ENCODE assay signal across 8 mouse cellular contexts in the genomic region with DNA sequence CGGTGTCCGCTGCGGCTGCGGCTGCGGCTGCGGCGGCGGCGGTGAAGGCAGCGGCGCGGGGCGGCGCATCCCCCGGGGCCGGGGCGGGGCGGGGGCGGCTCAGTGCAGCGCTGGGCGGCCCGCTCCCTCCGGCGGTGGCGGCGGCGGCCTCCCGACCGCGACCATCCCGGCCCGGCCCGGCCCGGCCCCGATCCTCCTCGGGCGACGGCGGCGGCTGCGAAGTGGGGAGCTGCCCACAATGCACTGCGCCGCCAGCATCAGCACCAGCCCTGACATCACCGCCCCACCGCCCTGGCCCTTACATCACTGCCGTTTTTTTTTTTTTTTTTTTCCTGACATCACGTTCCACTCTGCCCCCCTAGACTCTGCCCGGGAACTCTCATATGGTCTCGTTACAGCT. TPM values are rescaled to one million over a fixed set of nuclear protein-coding genes. Genes with fewer than 3 reads are reported as not detected.
DNase-seq lines count a peak whose midpoint lies in the region; ATAC-seq and TF ChIP-seq lines count a peak whose summit lies in the region.

A gene (minus strand): TSS at position 245 of the 400 bp plus-strand sequence.

- peaks cover 84% of the 10 kb centered on the region for H3K27me3 ChIP-seq in heart, embryonic 13.5 days (replicated peaks)
- no peaks in the 10 kb centered on the region for H3K27me3 ChIP-seq in forebrain, embryonic 16.5 days (replicated peaks; ENCODE audit: control insufficient read depth, insufficient read depth, low read length)
- peaks cover 49% of the 10 kb centered on the region for H3K27me3 ChIP-seq in neural tube, embryonic 11.5 days (ENCODE audit: control insufficient read depth, insufficient read depth, low read length)

- ATAC-seq in heart, embryonic 13.5 days (ENCODE audit: extremely low read depth, insufficient number of reproducible peaks, low FRiP score, low TSS enrichment): no peak
- ATAC-seq in forebrain, embryonic 16.5 days: peak; percentile 83
- peak; percentile 70 for ATAC-seq in neural tube, embryonic 11.5 days (ENCODE audit: insufficient read depth, low FRiP score, low TSS enrichment)

- no peak within 1 kb of the TSS for H3K27ac ChIP-seq in heart, embryonic 13.5 days (replicated peaks)
- H3K27ac ChIP-seq in forebrain, embryonic 16.5 days (ENCODE audit: low read length): peak within 1 kb of the TSS; percentile 44
- H3K27ac ChIP-seq in left cerebral cortex, adult 2 months: peak within 1 kb of the TSS; percentile 83
- 0 out of 2 replicates have a peak within 1 kb of the TSS, but pooled peaks have one; percentile 14 for H3K27ac ChIP-seq in neural tube, embryonic 11.5 days (ENCODE audit: low read depth, low read length)

- peak within 1 kb of the TSS; percentile 73 for H3K4me2 ChIP-seq in heart, embryonic 13.5 days
- peak within 1 kb of the TSS; percentile 89 for H3K4me2 ChIP-seq in forebrain, embryonic 16.5 days (ENCODE audit: low read length)
- H3K4me2 ChIP-seq in neural tube, embryonic 11.5 days (ENCODE audit: low read depth): peak within 1 kb of the TSS; percentile 63

- H3K4me1 ChIP-seq in heart, embryonic 13.5 days: peaks cover 14% of the 10 kb centered on the region
- peaks cover 45% of the 10 kb centered on the region for H3K4me1 ChIP-seq in forebrain, embryonic 16.5 days (replicated peaks; ENCODE audit: control insufficient read depth, insufficient read depth, low read length)
- peaks cover 17% of the 10 kb centered on the region; the same call in 1 of the 2 replicates for H3K4me1 ChIP-seq in neural tube, embryonic 11.5 days (ENCODE audit: control insufficient read depth, insufficient read depth, low read length)

- peak within 1 kb of the TSS; percentile 69 for H3K9ac ChIP-seq in heart, embryonic 13.5 days
- peak within 1 kb of the TSS; percentile 94 for H3K9ac ChIP-seq in forebrain, embryonic 16.5 days (replicated peaks; ENCODE audit: low read depth, low read length)
- peak within 1 kb of the TSS; percentile 81 for H3K9ac ChIP-seq in neural tube, embryonic 11.5 days (ENCODE audit: low read length)

- peak; percentile 54; the same call in 1 of the 2 replicates for TF ChIP-seq POLR2A in brain, embryonic 14.5 days (IDR thresholded peaks at IDR 0.05; ENCODE audit: borderline replicate concordance, extremely low read depth, insufficient read depth, insufficient read length, poor library complexity, severe bottlenecking)

- WGBS in heart, embryonic 13.5 days: 2% methylated on average over 15 of the region's 49 CpGs
- WGBS in forebrain, embryonic 16.5 days: under 1% methylated on average over 36 of the region's 49 CpGs
- 1% methylated on average over 22 of the region's 49 CpGs for WGBS in neural tube, embryonic 11.5 days

- H3K9me3 ChIP-seq in heart, embryonic 13.5 days: no peaks in the 10 kb centered on the region
- no peaks in the 10 kb centered on the region for H3K9me3 ChIP-seq in forebrain, embryonic 16.5 days (ENCODE audit: control insufficient read depth, low read length)
- no peaks in the 10 kb centered on the region for H3K9me3 ChIP-seq in neural tube, embryonic 11.5 days (ENCODE audit: control insufficient read depth, low read length)

- intact Hi-C loops in heart, postnatal 10 days (cut with DNase I): no loop called here
- intact Hi-C loops in left cerebral cortex, adult 2 months (cut with DNase I): no loop called here

- TF ChIP-seq CTCF in brain, embryonic 14.5 days (IDR thresholded peaks at IDR 0.05; ENCODE audit: borderline replicate concordance, extremely low read depth, insufficient read depth, insufficient read length): no peak
- TF ChIP-seq CTCF in left cerebral cortex, adult 2 months (IDR thresholded peaks at IDR 0.05): no peak

- DNase-seq in heart, postnatal 10 days: no peak
- DNase-seq in brain, embryonic 14.5 days (ENCODE audit: low read depth): peak; percentile 89
- peak; percentile 67 to 77 for DNase-seq in left cerebral cortex, adult 2 months (ENCODE audit: extremely low spot score in 1 of 2, low spot score in 2 of 2)
- peak; percentile 58 for DNase-seq in neural tube, embryonic 11.5 days (ENCODE audit: low spot score)
- DNase-seq in ovary, adult 18-20 months (ENCODE audit: low spot score): no peak
- DNase-seq in lung, postnatal 10 days: no peak

- H3K36me3 ChIP-seq in heart, embryonic 13.5 days: no peaks in the 10 kb centered on the region
- H3K36me3 ChIP-seq in forebrain, embryonic 16.5 days (ENCODE audit: control insufficient read depth, insufficient read depth): no peaks in the 10 kb centered on the region
- no peaks in the 10 kb centered on the region for H3K36me3 ChIP-seq in neural tube, embryonic 11.5 days (ENCODE audit: control insufficient read depth, insufficient read depth, low read length)

- peak within 1 kb of the TSS; percentile 50 for H3K4me3 ChIP-seq in heart, embryonic 13.5 days
- H3K4me3 ChIP-seq in forebrain, embryonic 16.5 days (replicated peaks; ENCODE audit: low read length): peak within 1 kb of the TSS; percentile 75
- H3K4me3 ChIP-seq in left cerebral cortex, adult 2 months: peak within 1 kb of the TSS; percentile 74
- H3K4me3 ChIP-seq in neural tube, embryonic 11.5 days (ENCODE audit: low read depth, low read length): peak within 1 kb of the TSS; percentile 73

RNA-seq across cellular contexts. Expression of the gene that starts here (rescaled TPM):
- polyA plus RNA-seq in heart, embryonic 13.5 days (2015; fragmentation: Nextera tagmentation; extraction: Ambion mirVana): 0.10 and 0.12 TPM in 2 replicates
- under 1 TPM; 0.40 to 0.48 TPM for total RNA-seq in heart, postnatal 10 days (2021)
- 22.1 and 35.4 TPM in 2 replicates for polyA plus RNA-seq in brain, embryonic 14.5 days (2012; rRNA removed)
- 5.1 and 5.6 TPM in 2 replicates for polyA plus RNA-seq in forebrain, embryonic 16.5 days (2015; fragmentation: Nextera tagmentation; extraction: Ambion mirVana)
- 100 to 1,000 TPM; 136 to 148 TPM for total RNA-seq in left cerebral cortex, adult 2 months (2021)
- 2.6 and 3.1 TPM in 2 replicates for polyA plus RNA-seq in neural tube, embryonic 11.5 days (2014; fragmentation: Nextera tagmentation; extraction: Ambion mirVana)

Comparison
In these comparisons a context has a peak if more than half of its experiments do, and no peak if none do; other contexts are left out.
1. RNA of the gene that starts here (total RNA-seq): 136 to 148 TPM in left cerebral cortex, adult 2 months; 0.40 to 0.48 TPM in heart, postnatal 10 days; every median in the first group is over 10 times any median in the second.
2. DNase-seq: peak in brain, embryonic 14.5 days (single experiment), left cerebral cortex, adult 2 months (2 of 2) and neural tube, embryonic 11.5 days (single experiment); none in heart, postnatal 10 days (0 of 2), ovary, adult 18-20 months (single experiment) and lung, postnatal 10 days (single experiment).
3. Peak in every context shown above with its lines, with median percentiles within 50 percentile points of each other: H3K4me2 ChIP-seq, H3K4me3 ChIP-seq and H3K9ac ChIP-seq.